28 mouse cellular contexts compared by ENCODE assay signal in genomic region chr1:143631337-143631736, GRCm38 (mm10). TPM values are rescaled to one million over a fixed set of nuclear protein-coding genes. Genes with fewer than 3 reads are reported as not detected.
DNase-seq lines count a peak whose midpoint lies in the region; ATAC-seq lines count a peak whose summit lies in the region.
"Had no signal": no experiment of that assay in that cellular context is flagged by ENCODE, and none has a peak within 500 bp of the region (broad histone marks: within the 10 kb centered on the region; RNA-seq: fewer than 3 reads in every experiment).

No protein-coding gene starts in this region.

- H3K4me1 ChIP-seq in intestine, embryonic 16.5 days (ENCODE audit: control insufficient read depth, insufficient read depth, low read length), result no peaks in the 10 kb centered on the region
- H3K4me1 ChIP-seq in liver, embryonic 13.5 days (replicated peaks), result peaks cover 6% of the 10 kb centered on the region
- H3K4me1 ChIP-seq: embryonic facial prominence, embryonic 13.5 days; forebrain, embryonic 12.5 days; hindbrain, embryonic 12.5 days; limb, embryonic 13.5 days had no signal

- 0 out of 2 replicates have a peak, but pooled peaks have one; percentile 23 for ATAC-seq in intestine, embryonic 16.5 days
- peak; percentile 61 for ATAC-seq in liver, embryonic 13.5 days (ENCODE audit: low read depth)
- ATAC-seq: forebrain, postnatal 0 days; hindbrain, postnatal 0 days; midbrain, embryonic 16.5 days had no signal

- no peak overlapping the region for H3K4me3 ChIP-seq in intestine, embryonic 16.5 days (ENCODE audit: low read length)
- H3K4me3 ChIP-seq in liver, embryonic 13.5 days (replicated peaks), result no peak overlapping the region
- H3K4me3 ChIP-seq: embryonic facial prominence, embryonic 13.5 days; forebrain, embryonic 12.5 days; hindbrain, embryonic 12.5 days; limb, embryonic 13.5 days had no signal

- no peak overlapping the region for H3K9ac ChIP-seq in intestine, embryonic 16.5 days (ENCODE audit: low read depth, low read length)
- no peak overlapping the region for H3K9ac ChIP-seq in liver, embryonic 13.5 days
- H3K9ac ChIP-seq: embryonic facial prominence, embryonic 13.5 days; forebrain, embryonic 12.5 days; forebrain, postnatal 0 days; hindbrain, embryonic 12.5 days; limb, embryonic 13.5 days; lung, embryonic 14.5 days had no signal

- H3K36me3 ChIP-seq in intestine, embryonic 16.5 days (ENCODE audit: control insufficient read depth, insufficient read depth, low read length), result no peaks in the 10 kb centered on the region
- H3K36me3 ChIP-seq in liver, embryonic 13.5 days, result peaks cover 5% of the 10 kb centered on the region

- DNase-seq in embryo, embryonic 11 days, result peak; percentile 17
- DNase-seq in embryo, embryonic 10.5 days (ENCODE audit: low spot score), result no peak
- no peak for DNase-seq in liver, embryonic 13.5 days
- DNase-seq in yolk sac, embryonic 10.5 days (ENCODE audit: low spot score), result peak; percentile 43
- DNase-seq in gastrocnemius, adult 18-20 months (ENCODE audit: low spot score), result no peak
- DNase-seq in Muller cell, postnatal 12 days (ENCODE audit: inconsistent ontology term), result no peak
- DNase-seq: adrenal gland, postnatal 14 days; cerebellum, adult 11-12 months; cerebellum, postnatal 10 days; forebrain, postnatal 0 days; gastrocnemius, postnatal 25 days; heart, adult 18-20 months; heart, postnatal 36 days; kidney, adult 11 months; kidney, postnatal 14 days; layer of hippocampus, adult 9-11 months; lung, embryonic 14.5 days; right cerebral cortex, postnatal 25 days; thymus, postnatal 14 days had no signal

- no peaks in the 10 kb centered on the region for H3K27me3 ChIP-seq in intestine, embryonic 16.5 days (replicated peaks; ENCODE audit: control insufficient read depth, insufficient read depth, low read length)
- H3K27me3 ChIP-seq in liver, embryonic 13.5 days, result no peaks in the 10 kb centered on the region
- H3K27me3 ChIP-seq: embryonic facial prominence, embryonic 13.5 days; forebrain, embryonic 12.5 days; hindbrain, embryonic 12.5 days; limb, embryonic 13.5 days had no signal

- H3K27ac ChIP-seq in intestine, embryonic 16.5 days (ENCODE audit: low read length), result no peak overlapping the region
- no peak overlapping the region for H3K27ac ChIP-seq in liver, embryonic 13.5 days
- H3K27ac ChIP-seq: embryonic facial prominence, embryonic 13.5 days; forebrain, embryonic 12.5 days; hindbrain, embryonic 12.5 days; hindbrain, postnatal 0 days; limb, embryonic 13.5 days had no signal

- WGBS in intestine, embryonic 16.5 days, result 30% methylated on average over 7 of the region's 7 CpGs
- WGBS in liver, embryonic 13.5 days (ENCODE audit: insufficient replicate concordance), result 73% methylated on average over 7 of the region's 7 CpGs

- no peaks in the 10 kb centered on the region for H3K9me3 ChIP-seq in intestine, embryonic 16.5 days (ENCODE audit: control insufficient read depth, low read length)
- no peaks in the 10 kb centered on the region for H3K9me3 ChIP-seq in liver, embryonic 13.5 days (replicated peaks)
- H3K9me3 ChIP-seq: embryonic facial prominence, embryonic 13.5 days; forebrain, embryonic 12.5 days; hindbrain, embryonic 12.5 days; limb, embryonic 13.5 days had no signal

- H3K4me2 ChIP-seq in intestine, embryonic 16.5 days (ENCODE audit: low read depth, low read length), result no peak overlapping the region
- no peak overlapping the region for H3K4me2 ChIP-seq in liver, embryonic 13.5 days
- H3K4me2 ChIP-seq: embryonic facial prominence, embryonic 13.5 days; forebrain, embryonic 12.5 days; heart, embryonic 11.5 days; hindbrain, embryonic 12.5 days; limb, embryonic 13.5 days; lung, embryonic 14.5 days; midbrain, embryonic 11.5 days had no signal

RNA-seq across cellular contexts. Expression of gene B3galt2, which starts 9.1 kb away (rescaled TPM):
- 0.12 and 0.15 TPM in 2 replicates for polyA plus RNA-seq in intestine, embryonic 16.5 days (2015; fragmentation: Nextera tagmentation; extraction: Ambion mirVana)
- polyA plus RNA-seq in liver, embryonic 13.5 days (2015; fragmentation: Nextera tagmentation; extraction: Ambion mirVana), result 0.03 and 0.09 TPM in 2 replicates
- total RNA-seq in gastrocnemius, adult 18-20 months (2021), result under 1 TPM; 0.53 to 0.76 TPM

Comparison
In these comparisons a context has a peak if more than half of its experiments do, and no peak if none do; other contexts are left out.
1. DNase-seq: peak in embryo, embryonic 11 days (single experiment) and yolk sac, embryonic 10.5 days (single experiment); none in embryo, embryonic 10.5 days (single experiment), liver, embryonic 13.5 days (single experiment), gastrocnemius, adult 18-20 months (single experiment) and Muller cell, postnatal 12 days (single experiment).